Mouse (Mus musculus): Measurements from ENCODE around the gene Memo1. TPM values are rescaled to one million over a fixed set of nuclear protein-coding genes. Genes with fewer than 3 reads are reported as not detected.
"Not testable (repeated sequence)": the region's sequence is repeated elsewhere in the genome, so short reads cannot be mapped to it uniquely, and the experiment has no call there.

The Memo1 gene
- polyA plus RNA-seq, 1 experiment from 2014 or later = 88.8 TPM

DNA sequence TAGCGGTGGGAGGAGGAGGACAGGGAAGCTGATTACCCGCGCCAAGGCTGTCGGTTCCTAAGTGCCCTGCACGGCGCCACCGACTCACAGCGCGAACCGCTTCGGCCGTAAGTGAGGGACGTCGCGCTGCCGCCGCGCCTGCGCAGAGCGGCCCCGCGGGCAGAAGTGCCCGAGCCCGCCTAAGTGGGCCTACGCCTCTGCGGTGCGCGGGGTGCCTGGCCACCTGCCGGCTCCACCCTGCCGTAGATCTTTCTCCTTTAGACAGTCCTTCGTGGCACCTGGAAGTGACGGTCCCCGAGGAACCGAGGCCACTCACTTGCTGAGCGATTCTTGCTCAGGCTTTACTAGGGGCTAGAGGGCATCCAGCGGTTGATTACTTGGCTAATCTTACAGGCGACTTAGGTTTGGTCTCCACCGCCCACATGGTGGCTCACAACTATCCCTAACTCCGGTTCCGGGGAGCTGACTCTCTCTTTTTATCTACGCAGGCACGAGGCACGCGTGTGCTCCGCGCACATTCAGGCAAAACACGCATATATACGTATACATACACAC lies 21.1 kb upstream of the Memo1 start:
- Histone ChIP-seq H3K27ac (replicated peaks) (peak overlapping the region; percentile 95), H3K36me3 (replicated peaks) (peaks cover 29% of the 10 kb centered on the region), H3K9me3 (replicated peaks) (no peaks in the 10 kb centered on the region), H3K9ac (peak overlapping the region; percentile 83), H3K4me2 (peak overlapping the region; percentile 91), H3K27me3 (no peaks in the 10 kb centered on the region), H3K4me1 (replicated peaks) (peaks cover 34% of the 10 kb centered on the region), H3K4me3 (replicated peaks) (peak overlapping the region; percentile 93)
- ATAC-seq (ENCODE audit: insufficient read depth) = peak; percentile 95
- under 1% methylated on average over 48 of the region's 48 CpGs for WGBS (ENCODE audit: insufficient replicate concordance)

DNA sequence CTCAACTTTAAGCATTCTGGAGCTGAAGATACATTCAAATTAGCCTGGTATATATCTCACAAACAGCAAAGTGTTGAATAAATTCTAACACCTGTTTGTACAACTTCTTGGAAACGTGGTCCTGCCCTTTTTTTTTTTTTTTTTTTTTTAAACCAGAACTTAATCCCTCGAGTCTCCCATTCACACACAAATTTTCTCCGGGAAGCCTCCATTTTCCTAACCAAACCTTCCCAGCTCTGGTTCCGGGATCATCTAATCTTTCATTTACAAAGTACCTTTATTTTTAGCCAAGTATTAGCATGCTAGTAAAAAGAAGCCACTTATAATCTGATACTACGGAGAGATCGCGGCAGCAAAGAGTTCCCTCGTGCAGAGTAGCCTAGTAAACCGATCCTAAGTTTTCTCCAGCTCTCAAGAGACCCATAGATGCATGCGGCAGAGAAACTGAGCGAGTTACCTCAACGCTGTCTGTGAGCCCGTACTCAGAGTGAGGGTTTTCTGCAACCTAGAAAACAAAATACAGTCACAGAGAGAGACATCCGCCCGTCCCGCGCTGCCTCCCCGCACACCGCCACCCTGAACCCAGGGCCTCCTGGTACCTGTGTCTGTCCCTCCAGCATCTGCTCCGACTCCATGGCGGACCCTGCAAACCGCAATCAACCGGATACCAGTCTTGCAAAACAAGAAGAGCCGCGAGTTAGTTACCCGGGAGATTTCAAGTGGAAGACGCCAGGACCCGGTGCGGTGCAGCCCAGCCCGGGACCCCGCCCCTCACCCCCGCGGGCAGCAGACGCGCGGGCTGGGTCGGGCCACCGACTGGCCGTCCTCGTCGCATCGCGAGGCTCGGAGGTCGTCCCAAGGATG lies 20.4 kb upstream of the Memo1 start:
- ATAC-seq (ENCODE audit: insufficient read depth) = peak; percentile 81
- Histone ChIP-seq H3K27me3 (no peaks in the 10 kb centered on the region), H3K4me2 (peak overlapping the region; percentile 91), H3K9ac (peak overlapping the region; percentile 83), H3K36me3 (replicated peaks) (peaks cover 35% of the 10 kb centered on the region), H3K27ac (replicated peaks) (peak overlapping the region; percentile 95), H3K4me1 (replicated peaks) (peaks cover 34% of the 10 kb centered on the region), H3K9me3 (replicated peaks) (no peaks in the 10 kb centered on the region), H3K4me3 (replicated peaks) (peak overlapping the region; percentile 93)
- under 1% methylated on average over 45 of the region's 45 CpGs for WGBS (ENCODE audit: insufficient replicate concordance)

DNA sequence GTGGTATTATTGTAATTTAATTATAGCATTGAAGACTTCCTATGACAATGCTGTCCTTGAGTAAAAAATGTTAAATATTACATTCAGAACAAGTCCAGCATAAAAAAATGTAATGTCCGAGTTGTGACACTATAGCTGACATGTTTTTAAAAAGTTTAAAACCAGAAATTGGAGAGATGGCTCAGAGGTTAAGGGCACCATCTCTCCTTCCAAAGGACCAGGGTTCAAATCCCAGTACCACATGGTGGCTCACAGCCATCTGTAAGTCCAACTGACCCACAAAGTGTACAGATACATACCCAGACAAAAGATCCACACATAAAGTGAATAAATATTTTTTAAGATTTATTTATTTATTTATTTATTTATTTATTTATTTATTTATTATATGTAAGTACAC lies 10.7 kb upstream of the Memo1 start:
- no peak overlapping the region for H3K27ac ChIP-seq (replicated peaks)
- peaks cover 72% of the 10 kb centered on the region for H3K36me3 ChIP-seq (replicated peaks)
- no peak overlapping the region for H3K4me2 ChIP-seq
- no peaks in the 10 kb centered on the region for H3K27me3 ChIP-seq
- ATAC-seq (ENCODE audit: insufficient read depth) = no peak
- H3K4me1 ChIP-seq (replicated peaks) = peaks cover 14% of the 10 kb centered on the region
- 67% methylated on average over 1 of the region's 1 CpGs for WGBS (ENCODE audit: insufficient replicate concordance)
- no peak overlapping the region for H3K4me3 ChIP-seq (replicated peaks)
- H3K9me3 ChIP-seq (replicated peaks) = no peaks in the 10 kb centered on the region
- H3K9ac ChIP-seq = no peak overlapping the region

DNA sequence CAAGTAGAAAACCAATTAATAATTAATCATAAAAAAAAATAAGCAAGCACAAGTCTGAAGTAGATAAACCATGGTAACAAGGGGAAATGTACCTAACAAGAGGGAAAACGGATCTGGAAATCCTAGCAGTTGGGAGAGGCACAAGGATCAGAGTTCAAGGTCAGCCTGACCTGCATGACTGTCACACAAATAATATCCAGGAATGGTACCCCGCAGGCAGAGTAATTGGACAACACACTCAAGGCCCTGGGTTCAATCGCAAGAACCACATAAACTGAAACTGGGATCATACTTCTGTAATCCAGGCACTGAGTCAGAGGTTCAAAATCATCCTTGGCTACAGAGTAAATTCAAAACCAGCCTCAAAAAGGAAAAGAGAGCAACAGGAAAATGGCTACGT lies 10.3 kb upstream of the Memo1 start:
- H3K27ac ChIP-seq (replicated peaks) = no peak overlapping the region
- no peaks in the 10 kb centered on the region for H3K27me3 ChIP-seq
- H3K9me3 ChIP-seq (replicated peaks) = no peaks in the 10 kb centered on the region
- no peak for ATAC-seq (ENCODE audit: insufficient read depth)
- H3K9ac ChIP-seq = no peak overlapping the region
- H3K4me3 ChIP-seq (replicated peaks) = no peak overlapping the region
- peaks cover 14% of the 10 kb centered on the region for H3K4me1 ChIP-seq (replicated peaks)
- no peak overlapping the region for H3K4me2 ChIP-seq
- peaks cover 74% of the 10 kb centered on the region for H3K36me3 ChIP-seq (replicated peaks)
- WGBS (ENCODE audit: insufficient replicate concordance) = 85% methylated on average over 4 of the region's 4 CpGs

DNA sequence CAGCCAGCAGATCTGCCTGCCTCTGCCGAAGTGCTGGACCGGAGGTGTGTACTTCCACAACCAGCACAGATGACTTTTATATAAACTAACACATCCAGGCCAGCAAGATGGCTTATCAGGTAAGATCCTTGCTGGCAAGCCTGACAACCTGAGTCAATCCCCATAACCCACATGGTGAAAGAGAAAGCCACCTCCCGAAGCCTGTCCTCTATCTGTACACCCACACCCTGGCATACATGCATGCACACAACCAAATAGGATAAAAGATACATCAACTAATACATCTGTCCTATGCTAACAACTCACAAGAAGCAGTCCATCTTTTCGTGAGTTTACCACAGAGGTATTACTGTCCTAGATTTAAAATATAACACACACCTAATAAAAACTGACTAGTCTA lies 8.7 kb upstream of the Memo1 start:
- no peak overlapping the region for H3K9ac ChIP-seq
- ATAC-seq (ENCODE audit: insufficient read depth) = peak; percentile 97
- peaks cover 71% of the 10 kb centered on the region for H3K36me3 ChIP-seq (replicated peaks)
- peaks cover 14% of the 10 kb centered on the region for H3K4me1 ChIP-seq (replicated peaks)
- no peaks in the 10 kb centered on the region for H3K27me3 ChIP-seq
- WGBS (ENCODE audit: insufficient replicate concordance) = 36% methylated on average over 4 of the region's 4 CpGs
- H3K27ac ChIP-seq (replicated peaks) = peak overlapping the region; percentile 83
- no peak overlapping the region for H3K4me3 ChIP-seq (replicated peaks)
- peak overlapping the region; percentile 40 for H3K4me2 ChIP-seq
- H3K9me3 ChIP-seq (replicated peaks) = no peaks in the 10 kb centered on the region

DNA sequence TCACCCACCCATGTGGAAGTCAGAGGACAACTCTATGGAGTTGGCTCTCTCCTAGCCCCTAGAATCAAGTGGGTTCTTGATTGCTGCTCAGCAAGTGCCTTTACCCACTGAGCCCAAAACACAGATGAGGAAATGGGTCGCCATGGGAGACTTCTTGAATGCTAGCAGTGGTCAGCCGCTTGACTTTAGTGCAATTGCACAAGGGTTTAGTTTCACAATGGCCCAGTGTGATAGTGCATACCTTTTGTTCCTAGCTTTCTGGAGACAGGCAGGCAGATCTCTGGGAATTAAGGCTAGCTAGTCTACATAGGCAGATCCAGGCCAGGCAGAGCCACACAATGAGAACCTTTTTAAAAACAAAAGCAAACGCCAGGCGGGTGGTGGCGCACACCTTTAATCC lies 4.8 kb upstream of the Memo1 start:
- Histone ChIP-seq H3K4me1 (replicated peaks) (peaks cover 22% of the 10 kb centered on the region), H3K36me3 (replicated peaks) (peaks cover 47% of the 10 kb centered on the region), H3K9ac (no peak overlapping the region), H3K4me3 (replicated peaks) (no peak overlapping the region), H3K4me2 (no peak overlapping the region), H3K27ac (replicated peaks) (no peak overlapping the region), H3K27me3 (no peaks in the 10 kb centered on the region), H3K9me3 (replicated peaks) (no peaks in the 10 kb centered on the region)
- no peak for ATAC-seq (ENCODE audit: insufficient read depth)
- 82% methylated on average over 5 of the region's 5 CpGs for WGBS (ENCODE audit: insufficient replicate concordance)

DNA sequence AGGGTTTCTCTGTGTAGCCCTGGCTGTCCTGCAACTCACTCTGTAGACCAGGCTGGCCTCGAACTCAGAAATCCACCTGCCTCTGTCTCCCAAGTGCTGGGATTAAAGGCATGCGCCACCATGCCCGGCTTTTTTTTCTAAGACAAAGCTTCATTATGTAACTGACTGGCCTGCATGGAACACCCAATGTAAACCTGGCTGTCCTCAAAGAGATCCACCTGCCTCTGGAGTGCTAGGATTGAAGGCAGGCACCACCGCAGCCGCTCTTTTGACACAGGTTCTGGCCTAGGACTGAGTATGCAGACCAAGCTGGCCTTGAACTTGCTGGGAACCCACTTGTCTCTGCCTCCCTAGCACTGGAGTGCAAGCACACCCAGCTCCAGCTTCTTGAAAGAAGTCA lies 1.7 kb upstream of the Memo1 start:
- WGBS (ENCODE audit: insufficient replicate concordance) = 90% methylated on average over 5 of the region's 5 CpGs

DNA sequence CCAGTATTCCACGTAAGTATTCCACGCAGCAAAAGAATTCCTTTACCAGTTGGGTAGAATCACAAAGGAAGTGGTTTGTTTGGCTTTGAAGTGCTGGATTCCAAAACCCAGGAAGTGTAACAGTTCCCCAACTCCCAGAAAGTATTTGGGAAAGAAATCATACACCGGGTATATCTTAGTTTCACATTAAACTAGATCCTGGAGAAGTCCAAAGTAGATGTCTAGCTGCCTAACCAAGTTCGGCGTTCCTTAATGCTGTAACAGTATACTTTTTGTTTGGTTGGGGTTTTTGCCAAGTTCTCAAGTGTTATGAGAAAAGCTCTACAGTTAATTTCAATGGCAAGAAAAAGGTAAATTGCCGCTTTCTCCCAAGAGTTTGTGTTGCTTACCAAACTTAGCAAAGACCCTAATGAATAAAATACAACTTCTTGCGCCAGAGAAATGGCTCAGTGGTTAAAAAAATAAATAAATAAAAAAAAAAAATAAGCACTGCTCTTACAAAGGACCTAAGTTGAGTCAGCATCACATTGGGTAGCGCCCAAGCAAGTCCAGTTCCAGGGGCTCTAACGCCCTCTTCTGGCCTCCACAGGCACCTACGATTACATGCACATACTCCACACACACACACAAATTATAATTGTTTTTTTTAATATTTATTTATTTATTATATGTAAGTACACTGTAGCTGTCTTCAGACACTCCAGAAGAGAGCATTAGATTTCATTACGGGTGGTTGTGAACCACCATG lies 929 bp upstream of the Memo1 start:
- Histone ChIP-seq H3K36me3 (replicated peaks) (peaks cover 29% of the 10 kb centered on the region), H3K27ac (replicated peaks) (peak overlapping the region; percentile 96), H3K9me3 (replicated peaks) (no peaks in the 10 kb centered on the region), H3K4me1 (replicated peaks) (peaks cover 29% of the 10 kb centered on the region), H3K4me3 (replicated peaks) (peak overlapping the region; percentile 99), H3K9ac (peak overlapping the region; percentile 97), H3K27me3 (no peaks in the 10 kb centered on the region), H3K4me2 (peak overlapping the region; percentile 91)
- WGBS (ENCODE audit: insufficient replicate concordance) = 41% methylated on average over 11 of the region's 11 CpGs
- no peak for ATAC-seq (ENCODE audit: insufficient read depth)

More for the DNA sequence above, 1.7 kb upstream of the Memo1 start:
- Histone ChIP-seq H3K4me1 (replicated peaks) (peaks cover 21% of the 10 kb centered on the region), H3K36me3 (replicated peaks) (peaks cover 36% of the 10 kb centered on the region), H3K27ac (replicated peaks) (peak overlapping the region; percentile 38; the same call in 1 of the 2 replicates)
- not testable (repeated sequence) for H3K9ac ChIP-seq; ATAC-seq (ENCODE audit: insufficient read depth); H3K4me2 ChIP-seq; H3K4me3 ChIP-seq (replicated peaks); H3K9me3 ChIP-seq (replicated peaks); H3K27me3 ChIP-seq

DNA sequence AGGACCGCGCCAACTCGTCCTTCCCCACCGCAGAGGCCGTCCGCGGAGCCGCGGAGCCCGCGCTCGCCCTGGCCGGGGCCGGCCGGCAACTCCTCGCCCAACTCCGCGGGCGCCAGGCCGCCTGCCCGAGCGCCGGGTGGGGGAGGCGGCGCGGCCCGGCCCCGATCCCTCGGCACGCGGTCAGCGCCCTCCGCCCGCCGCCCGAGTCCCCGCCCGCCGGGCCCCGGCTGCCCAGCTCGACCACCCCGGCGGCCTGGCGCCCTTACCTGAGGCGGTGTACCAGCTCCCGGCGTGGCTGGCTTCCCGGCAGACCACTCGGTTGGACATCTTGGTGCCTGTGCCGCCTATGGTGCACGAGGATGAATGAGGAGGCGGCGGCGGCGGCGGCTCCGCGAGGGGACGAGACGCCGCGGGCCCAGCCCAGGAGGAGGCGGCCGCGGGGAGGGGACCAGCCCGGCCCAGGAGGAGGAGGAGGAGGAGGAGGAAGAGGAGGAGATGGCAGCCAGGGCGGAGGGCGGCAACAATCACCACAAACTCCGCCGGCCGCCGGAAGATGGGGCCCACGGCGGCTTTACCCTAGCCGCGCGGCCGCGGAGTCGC lies 795 bp downstream of the Memo1 start:
- Histone ChIP-seq H3K27me3 (no peaks in the 10 kb centered on the region), H3K36me3 (replicated peaks) (peaks cover 14% of the 10 kb centered on the region), H3K4me3 (replicated peaks) (peak overlapping the region; percentile 99), H3K4me1 (replicated peaks) (peaks cover 46% of the 10 kb centered on the region), H3K9ac (peak overlapping the region; percentile 97), H3K4me2 (peak overlapping the region; percentile 91), H3K27ac (replicated peaks) (peak overlapping the region; percentile 96), H3K9me3 (replicated peaks) (no peaks in the 10 kb centered on the region)
- ATAC-seq (ENCODE audit: insufficient read depth) = peak; percentile 91
- 0% methylated on average over 60 of the region's 80 CpGs for WGBS (ENCODE audit: insufficient replicate concordance)

DNA sequence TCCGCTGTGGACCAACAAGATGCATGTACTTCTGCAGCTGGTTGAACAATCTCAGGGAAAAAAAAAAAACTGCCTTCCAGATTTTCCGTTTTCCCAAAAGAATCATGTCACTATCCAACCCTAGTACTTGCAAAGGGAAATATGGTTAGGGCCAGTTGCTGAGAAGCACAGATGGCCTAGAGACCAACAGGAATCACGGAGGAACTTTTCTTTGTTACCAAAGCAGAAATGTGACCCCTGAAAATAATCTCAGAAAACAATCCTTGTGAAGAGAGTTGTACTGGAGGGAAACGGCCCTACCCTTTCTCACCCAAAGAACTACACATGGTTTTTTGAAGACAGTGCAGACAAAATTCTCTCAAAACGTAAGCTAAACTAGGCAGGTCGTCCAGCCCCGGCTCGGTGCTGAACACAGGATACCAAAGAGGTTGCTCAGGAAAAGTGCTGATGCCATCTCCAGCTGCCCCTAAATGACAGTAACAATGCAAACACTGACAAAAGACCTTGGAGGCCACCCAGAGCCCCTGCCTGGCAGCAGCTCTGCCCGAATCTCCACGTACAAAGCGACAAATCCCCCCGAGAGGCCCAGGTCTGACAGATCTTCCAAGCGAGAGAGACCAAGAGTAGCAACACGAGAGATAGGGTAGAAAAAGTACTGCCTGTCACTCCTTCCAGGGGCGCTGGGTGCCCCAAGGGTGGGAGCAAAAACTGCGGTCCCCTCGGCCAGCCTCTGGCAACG lies 1.5 kb downstream of the Memo1 start:
- ATAC-seq (ENCODE audit: insufficient read depth) = no peak
- Histone ChIP-seq H3K4me1 (replicated peaks) (peaks cover 51% of the 10 kb centered on the region), H3K4me2 (peak overlapping the region; percentile 91), H3K9ac (peak overlapping the region; percentile 97), H3K4me3 (replicated peaks) (peak overlapping the region; percentile 99), H3K36me3 (replicated peaks) (peaks cover 11% of the 10 kb centered on the region), H3K27me3 (no peaks in the 10 kb centered on the region), H3K27ac (replicated peaks) (peak overlapping the region; percentile 96), H3K9me3 (replicated peaks) (no peaks in the 10 kb centered on the region)
- 1% methylated on average over 18 of the region's 18 CpGs for WGBS (ENCODE audit: insufficient replicate concordance)

Measured in liver, embryonic 15.5 days (tissue).